Mouse (Mus musculus) urinary bladder, postnatal 4 days (tissue): ENCODE measurements around the gene Dhdds.
"Not testable (repeated sequence)": the region's sequence is repeated elsewhere in the genome, so short reads cannot be mapped to it uniquely, and the experiment has no call there.

Experiments used
- DNase-seq, 2 experiments: peaks; one replicate each; pipeline ENCODE4 v3.0.0; 2021 to 2022; ENCODE audit warnings: low spot score in 2 of 2

The Dhdds gene

GRCm38 (mm10) chr4:134005581-134006358 is 5.1 kb upstream of the Dhdds start:
- no peak for DNase-seq

- no peak for DNase-seq
Measured at GRCm38 (mm10) chr4:134002903-134003302, 2.2 kb upstream of the Dhdds start.

- DNase-seq = no peak
Measured at GRCm38 (mm10) chr4:134002246-134002645, 1.5 kb upstream of the Dhdds start.

- no peak for DNase-seq
Measured at GRCm38 (mm10) chr4:134001710-134002109, 992 bp upstream of the Dhdds start.

GRCm38 (mm10) chr4:133994697-133995096 is 6.0 kb downstream of the Dhdds start:
- DNase-seq = no peak

- no peak for DNase-seq
Measured at GRCm38 (mm10) chr4:133991087-133991660, 9.5 kb downstream of the Dhdds start.

GRCm38 (mm10) chr4:133990035-133990434 is 10.7 kb downstream of the Dhdds start:
- no peak for DNase-seq

GRCm38 (mm10) chr4:133988289-133988688 is 12.4 kb downstream of the Dhdds start:
- DNase-seq = not testable (repeated sequence)

- no peak for DNase-seq
Measured at GRCm38 (mm10) chr4:133982936-133983335, 17.8 kb downstream of the Dhdds start.

GRCm38 (mm10) chr4:133980496-133980895 is 20.2 kb downstream of the Dhdds start:
- no peak for DNase-seq

- no peak for DNase-seq
Measured at GRCm38 (mm10) chr4:133978021-133978711, 22.6 kb downstream of the Dhdds start.

GRCm38 (mm10) chr4:133971741-133972140 is 29.0 kb downstream of the Dhdds start:
- no peak for DNase-seq

GRCm38 (mm10) chr4:133970876-133971275 is 29.8 kb downstream of the Dhdds start:
- no peak for DNase-seq

GRCm38 (mm10) chr4:133970196-133970595 is 30.5 kb downstream of the Dhdds start:
- DNase-seq = no peak

GRCm38 (mm10) chr4:133969114-133969770 is 31.5 kb downstream of the Dhdds start:
- no peak for DNase-seq

GRCm38 (mm10) chr4:133968150-133968921 is 32.4 kb downstream of the Dhdds start, which contains the start of gene Hmgn2:
Hmgn2 (minus strand) TSS chr4:133968650.
- peak; percentile 48 to 64 for DNase-seq

- peak; percentile 90 to 94 for DNase-seq
Measured at GRCm38 (mm10) chr4:133967866-133968149, 32.9 kb downstream of the Dhdds start.

GRCm38 (mm10) chr4:133967138-133967865 is 33.4 kb downstream of the Dhdds start:
- DNase-seq = peak; percentile 98

GRCm38 (mm10) chr4:133966271-133966940 is 34.3 kb downstream of the Dhdds start:
- DNase-seq = no peak

- no peak for DNase-seq
Measured at GRCm38 (mm10) chr4:133962566-133962965, 38.2 kb downstream of the Dhdds start.
